Mouse (Mus musculus) embryo, embryonic 11.5 days (tissue): ENCODE measurements around the gene Ntrk2.

ENCODE experiments used
- DNase-seq: peaks from one replicate; pipeline ENCODE4 v3.0.0-alpha.2; 2012; ENCODE audit warnings: low read depth, low spot score

The Ntrk2 gene

DNA sequence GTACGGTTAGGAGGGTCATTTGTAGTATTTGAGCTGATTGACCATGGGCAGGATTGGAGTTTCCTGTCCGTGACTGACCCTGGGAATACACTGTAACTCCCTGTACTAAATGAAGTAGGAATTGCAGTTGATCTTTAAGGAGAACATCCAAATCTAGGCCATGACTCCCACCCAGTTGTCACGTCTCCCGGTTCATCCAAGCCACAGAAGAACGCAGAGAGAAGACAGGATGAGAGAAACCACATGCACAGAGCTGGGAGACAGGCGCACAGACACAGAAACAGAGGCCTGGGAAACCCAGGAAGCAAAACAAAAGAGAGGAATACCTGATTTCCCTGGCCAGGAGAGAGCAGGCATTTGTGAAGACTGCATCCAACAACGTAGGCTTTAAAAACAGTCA is 117.1 kb downstream of the Ntrk2 start:
- no peak for DNase-seq

DNA sequence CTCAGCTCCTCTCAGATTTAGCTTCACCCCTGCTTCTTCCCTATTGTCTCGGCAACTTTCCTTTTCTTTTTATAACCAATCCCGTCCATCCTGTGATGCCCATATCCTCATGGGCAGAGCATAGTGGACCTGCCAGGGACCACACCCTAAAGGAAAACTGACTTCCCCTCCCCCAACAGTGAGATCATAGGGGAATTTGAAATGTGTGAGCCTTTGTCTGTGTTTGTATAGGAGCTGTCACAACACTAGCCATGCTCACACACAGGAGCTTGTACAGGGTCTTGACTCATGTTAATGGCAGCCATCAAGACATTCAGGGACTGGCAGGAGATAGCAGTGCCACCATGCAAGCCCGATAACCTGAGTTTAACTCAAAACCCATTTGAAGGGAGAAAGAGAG is 118.1 kb downstream of the Ntrk2 start:
- no peak for DNase-seq

DNA sequence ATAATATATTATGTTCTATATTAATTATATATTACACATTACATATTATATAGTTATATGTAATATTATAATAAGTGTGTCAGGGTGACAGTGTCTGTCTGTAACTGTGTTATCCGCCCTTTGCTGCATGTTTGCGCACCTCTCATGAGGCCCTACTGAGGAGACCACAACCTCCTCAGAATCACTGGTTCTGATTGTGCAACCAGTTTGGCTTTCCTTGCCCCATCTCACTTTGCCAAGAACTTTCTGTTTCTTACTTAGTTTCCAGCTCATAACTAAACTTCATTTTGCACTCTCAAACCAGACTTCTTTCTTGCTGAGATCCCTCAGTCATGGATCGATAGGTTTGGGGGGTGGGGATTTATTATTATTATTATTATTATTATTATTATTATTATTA is 120.8 kb downstream of the Ntrk2 start:
- DNase-seq, result no peak

DNA sequence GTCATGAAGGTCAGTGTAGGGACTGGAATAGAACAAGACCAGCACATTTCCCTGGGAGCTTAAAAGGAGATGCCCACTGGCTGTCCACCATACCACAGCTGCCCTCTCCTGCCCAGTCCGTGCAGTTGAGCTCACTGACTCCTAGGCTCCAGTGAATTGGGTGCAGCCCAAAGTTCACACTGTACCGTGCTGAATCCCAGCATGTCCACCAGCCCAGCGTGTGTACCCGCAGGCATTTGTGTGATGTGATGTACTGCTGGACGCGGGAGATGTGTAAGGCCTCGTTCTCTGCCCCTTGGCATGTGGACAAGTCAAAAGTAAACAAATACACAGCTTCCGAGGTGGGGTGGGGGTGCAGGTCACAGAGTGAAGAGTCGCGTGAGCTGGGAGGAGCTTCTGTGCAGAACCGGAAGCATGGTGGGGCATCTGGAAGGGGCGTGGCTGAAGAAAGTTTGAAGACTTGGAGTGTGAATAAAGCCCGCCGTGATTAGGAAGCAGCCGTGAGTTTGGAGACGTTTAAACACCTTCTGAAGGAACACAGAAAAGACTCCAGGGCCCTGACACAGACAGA is 121.4 kb downstream of the Ntrk2 start:
- DNase-seq, result no peak

DNA sequence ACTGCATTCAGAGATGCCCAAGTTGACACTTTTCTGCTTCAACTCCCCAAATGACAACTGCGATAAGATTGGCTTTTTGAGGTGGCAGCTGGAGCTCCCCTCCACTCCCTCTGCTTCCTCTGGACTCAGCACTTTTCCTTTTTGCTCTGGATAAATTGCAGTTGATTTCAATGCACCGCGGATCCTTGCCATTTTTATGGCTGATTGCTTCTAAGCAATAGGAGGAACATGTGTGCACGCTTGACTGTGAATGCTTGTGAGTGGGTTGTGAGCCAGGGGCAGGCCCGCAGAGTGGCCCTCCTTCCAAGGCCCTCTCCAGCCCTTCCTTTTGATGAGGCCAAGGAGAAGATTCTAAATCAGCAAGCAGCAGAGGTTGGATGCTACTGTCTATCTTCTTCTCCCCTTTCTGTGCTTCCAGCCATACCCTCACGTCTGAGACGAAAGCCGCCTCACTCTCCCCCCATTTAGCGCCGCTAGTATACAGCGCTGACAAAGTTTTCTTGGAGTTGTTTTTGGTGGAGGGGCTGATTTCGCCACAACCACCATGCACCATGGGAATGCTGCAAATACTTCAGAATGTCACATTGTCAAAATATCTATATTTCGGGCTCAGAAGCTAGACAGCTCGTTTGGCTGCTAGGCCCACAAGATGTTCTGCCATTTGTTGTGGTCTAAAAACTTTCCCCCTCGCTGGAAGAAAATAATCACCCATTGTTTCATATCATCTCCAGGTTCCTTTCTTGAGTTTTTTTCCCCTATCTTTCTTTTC is 122.5 kb downstream of the Ntrk2 start:
- DNase-seq, result no peak

DNA sequence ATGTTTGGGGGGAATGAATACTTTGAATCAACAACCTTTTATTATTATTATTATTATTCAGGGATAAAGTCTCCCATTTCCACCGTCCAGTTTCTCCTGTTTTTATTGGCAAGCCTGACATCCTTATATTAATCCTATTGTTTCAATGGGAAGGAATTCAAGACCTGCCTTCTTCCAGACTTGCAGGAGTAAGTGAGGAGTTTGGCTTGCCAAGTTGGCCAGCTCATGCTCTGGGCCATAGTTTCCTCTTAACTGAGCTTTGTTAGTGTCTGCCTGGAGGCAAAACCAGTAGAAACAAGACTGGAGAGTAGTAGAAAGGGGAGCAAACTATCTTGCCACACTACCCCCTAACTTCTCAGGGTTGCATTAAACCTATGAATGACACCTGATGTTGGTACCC is 123.8 kb downstream of the Ntrk2 start:
- no peak for DNase-seq

DNA sequence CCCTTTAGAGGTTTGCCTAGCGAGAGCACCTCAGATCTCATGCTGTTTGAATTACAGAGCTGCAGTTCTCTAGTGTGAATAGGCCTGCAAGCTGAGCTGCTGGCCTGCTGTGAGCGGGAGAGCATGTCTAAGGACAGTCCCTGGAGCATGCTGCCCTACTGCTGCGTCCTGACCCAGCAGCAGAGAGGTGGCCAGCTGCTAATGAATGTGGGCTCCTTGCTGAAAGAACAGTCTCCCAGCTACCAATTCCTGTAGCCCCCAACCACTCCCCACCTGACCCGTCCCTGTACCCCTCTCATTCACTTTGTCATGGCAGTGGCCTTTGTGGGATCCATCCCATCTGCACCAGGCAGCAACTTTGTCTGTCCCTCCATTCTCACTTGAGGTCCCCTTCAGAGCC is 126.8 kb downstream of the Ntrk2 start:
- no peak for DNase-seq

DNA sequence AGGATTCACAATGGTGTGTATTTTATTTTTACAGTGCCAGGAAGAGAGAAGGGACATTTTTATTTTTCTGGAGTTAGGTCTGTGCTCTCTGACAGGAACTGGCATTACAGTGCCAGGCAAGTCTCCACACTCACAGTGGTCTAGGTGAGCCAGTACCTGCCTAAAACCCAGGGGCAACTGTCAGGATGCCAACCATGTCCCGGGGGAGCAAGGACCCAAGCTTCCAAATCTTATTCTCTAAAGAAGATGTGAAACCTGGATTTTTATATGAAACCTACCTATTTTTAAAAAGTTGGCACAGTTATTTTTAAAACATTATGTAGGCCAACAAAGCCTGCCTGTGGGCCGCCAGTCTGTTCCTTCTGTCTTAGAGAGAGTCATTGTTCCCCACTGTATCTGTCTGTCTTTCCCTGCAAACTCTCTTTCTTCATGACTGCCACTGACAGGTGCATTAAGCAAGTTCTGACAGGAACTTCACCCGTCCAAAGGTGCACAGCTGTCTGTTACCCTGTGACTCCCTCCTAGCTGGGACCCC is 128.3 kb downstream of the Ntrk2 start:
- DNase-seq, result no peak

DNA sequence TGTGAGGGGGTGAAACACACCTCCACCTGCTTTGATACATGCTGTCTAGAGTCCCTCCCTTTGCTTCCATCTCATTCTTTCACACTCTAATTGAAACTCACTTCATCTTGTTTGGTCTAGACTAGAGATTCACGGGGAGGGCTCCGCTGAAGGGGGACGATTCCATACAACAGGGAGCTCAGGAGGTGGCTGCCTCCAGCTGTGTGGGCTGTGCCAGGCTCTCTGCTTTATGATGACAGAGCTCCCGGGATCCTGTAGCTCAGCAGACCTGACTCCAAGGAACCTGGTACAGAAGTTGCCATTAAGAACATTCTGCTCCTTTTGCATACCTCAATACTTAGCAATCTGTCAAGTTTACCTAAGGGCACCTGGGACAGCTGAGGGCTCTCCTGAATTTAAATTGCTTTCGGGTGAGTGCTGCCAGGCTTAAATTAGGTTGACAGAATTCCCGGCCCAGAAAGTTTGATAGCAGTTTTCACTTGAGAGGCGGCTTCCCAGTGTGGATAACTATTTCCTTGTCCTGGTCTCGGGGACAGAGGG is 129.7 kb downstream of the Ntrk2 start:
- no peak for DNase-seq

DNA sequence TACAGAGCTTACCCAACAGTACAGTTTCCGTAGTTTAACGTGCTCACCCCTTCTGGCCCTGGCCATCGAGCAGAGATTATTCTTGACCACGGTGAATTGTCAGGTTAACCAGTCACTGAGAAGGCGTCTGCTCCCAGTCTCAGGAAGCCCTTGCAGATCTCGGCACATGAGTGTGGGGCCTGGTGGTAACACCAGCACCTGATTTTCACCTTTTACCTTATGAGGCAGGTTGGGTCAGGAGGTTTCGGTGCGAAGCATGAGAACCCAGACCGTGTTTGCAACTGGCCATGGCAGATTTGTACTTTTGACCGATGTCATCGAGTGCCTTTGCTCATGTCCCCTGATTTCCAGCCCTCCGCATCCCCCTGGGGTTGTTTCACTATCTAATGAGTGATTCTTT is 131.5 kb downstream of the Ntrk2 start:
- no peak for DNase-seq

DNA sequence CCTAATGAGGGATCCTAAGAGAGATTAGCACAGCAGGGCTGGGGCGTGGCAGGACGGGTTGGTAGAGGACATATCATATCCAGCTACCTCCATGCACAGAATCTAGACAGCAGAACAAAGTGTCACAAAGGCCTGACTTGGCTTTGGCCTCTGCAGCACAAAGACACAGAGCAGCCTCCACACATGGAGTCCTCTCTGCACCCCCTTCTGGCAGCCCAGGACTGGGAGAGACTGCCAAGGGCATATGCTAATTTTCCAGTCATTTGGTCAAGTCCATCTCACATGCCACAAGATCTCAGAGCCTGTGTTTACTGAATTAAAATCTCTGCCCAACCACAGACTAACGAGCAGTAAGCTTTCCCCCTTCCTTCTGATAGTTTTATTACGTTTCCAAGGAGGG is 132.1 kb downstream of the Ntrk2 start:
- DNase-seq, result no peak

DNA sequence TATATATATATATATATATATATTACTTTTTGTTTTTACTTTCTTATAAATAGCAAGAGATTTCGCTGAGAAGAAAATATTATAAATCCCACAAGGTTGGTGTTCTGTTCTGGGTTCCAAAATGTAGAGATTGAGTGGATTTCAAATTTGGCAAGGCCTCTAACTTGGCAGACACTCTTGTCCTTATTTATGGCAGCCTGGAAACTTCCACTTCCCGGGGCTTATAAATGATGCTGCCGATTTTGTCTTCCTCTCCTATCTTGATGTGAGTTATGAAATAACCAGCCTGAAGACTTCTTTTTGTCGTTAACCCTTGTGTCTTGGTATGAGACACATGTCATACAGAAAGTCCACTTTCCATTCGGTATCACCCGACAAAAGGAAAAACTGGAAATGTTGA is 133.8 kb downstream of the Ntrk2 start:
- DNase-seq, result no peak

DNA sequence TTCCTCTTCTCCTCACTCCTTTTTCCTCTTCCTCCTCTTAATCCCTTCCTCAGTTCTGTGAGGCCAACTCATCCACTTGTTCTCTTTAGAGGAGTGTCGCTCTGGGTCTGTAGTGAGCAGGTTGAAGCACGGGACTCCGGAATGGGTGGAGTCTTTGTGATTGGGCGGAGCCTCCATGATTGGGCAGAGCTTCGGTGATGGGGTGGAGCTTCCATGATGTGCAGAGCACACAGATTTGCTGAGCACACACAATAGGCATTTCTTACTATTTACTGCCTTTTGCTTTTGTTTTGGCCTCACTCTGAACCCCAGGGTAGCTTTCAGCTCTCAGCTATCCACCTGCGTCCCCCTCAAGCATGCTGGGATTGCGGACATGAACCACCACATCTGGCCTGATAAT is 134.4 kb downstream of the Ntrk2 start:
- DNase-seq, result no peak

DNA sequence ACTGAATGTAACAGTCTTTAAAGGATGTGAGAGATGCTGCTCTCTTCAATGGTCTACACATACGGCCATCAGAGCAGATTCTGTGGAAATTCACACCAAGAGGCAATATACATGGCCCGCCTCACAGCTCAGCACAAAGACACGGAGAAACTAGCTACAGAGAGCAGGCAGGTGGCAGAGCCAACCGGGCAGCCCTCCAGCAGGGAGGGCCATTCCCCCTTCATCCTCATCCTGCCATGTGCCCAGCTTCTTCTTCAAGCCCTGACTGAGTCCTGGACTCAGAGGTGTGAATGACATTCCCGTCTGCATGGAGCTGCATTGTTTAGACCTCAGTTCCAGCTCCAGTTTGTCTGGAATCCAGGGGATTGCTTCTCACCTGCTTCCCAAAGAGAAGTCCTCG is 139.4 kb downstream of the Ntrk2 start:
- no peak for DNase-seq

DNA sequence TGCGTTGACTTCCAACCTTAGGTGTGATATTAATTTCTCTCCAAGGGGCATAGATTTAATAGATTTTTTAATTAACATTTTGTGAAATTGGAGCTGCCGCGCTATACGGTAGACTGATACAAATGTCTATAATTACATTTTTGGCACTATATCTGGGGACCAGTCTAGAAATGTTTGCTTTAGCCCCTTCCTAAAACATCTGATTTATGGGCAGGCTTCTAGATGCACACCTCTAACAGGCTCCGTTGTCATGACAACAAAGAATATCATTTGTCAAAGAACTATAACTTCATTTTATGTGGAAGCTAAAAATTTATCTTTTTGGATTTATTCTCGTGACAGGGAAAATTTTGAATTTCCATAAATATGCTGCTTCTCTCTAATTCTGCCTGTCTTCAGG is 140.2 kb downstream of the Ntrk2 start:
- DNase-seq, result no peak

DNA sequence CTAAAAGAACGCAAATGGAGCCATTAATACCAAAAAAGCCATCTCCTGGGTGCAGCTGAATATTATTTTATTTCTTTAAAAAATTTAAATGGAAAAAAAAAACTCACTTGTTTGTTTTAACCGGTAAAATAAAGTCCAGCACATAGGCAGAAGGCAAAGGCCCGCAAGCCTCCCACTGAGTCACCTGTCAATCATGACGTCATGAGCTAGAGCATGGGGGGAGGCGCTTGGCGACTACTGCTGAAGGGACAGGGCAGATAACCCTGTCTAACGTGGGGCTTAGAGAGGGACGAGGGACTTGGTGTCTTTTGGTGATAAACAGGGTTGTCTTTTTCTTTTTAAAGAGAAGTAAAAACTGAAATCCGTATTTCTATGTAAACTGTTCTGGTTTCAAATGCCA is 140.7 kb downstream of the Ntrk2 start:
- DNase-seq, result no peak

DNA sequence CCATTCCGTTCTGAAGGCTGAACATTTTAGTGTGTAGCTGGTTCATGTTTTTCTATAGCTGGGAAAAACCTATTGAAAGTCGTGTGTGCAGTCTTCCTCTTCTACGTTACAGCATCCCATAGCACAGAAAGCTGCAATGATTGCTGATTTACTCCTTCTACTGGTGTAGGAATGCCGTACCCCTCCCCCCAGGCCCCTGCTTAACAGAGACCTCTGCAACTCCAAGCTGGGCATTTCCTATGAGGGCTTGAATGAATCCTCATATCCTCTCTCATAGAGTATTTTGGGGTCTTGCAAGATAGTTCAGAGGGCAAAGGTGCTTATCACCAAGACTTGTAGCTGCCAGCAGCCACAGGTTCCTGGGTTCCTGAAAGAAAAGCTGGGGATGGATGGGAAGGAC is 148.0 kb downstream of the Ntrk2 start:
- DNase-seq, result no peak

DNA sequence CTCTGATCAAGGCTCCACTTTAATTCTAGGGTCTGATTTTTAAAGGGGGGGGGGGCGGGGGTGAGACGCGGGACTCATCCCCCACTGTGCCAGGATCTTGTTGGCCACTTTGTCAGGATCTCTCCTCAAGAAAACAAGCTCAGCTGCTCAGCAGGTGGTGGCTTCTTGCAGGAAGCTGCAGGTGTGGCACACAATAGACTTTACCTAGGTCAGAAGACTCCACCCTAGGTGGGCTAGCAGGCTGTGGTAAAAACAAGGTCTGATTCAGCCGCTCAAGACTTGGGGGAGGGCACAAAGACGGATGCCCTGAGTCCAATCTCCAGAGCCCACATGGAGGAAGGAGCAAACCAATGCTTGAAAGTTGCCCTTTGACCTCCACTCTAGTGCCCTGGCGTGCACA is 148.4 kb downstream of the Ntrk2 start:
- no peak for DNase-seq

DNA sequence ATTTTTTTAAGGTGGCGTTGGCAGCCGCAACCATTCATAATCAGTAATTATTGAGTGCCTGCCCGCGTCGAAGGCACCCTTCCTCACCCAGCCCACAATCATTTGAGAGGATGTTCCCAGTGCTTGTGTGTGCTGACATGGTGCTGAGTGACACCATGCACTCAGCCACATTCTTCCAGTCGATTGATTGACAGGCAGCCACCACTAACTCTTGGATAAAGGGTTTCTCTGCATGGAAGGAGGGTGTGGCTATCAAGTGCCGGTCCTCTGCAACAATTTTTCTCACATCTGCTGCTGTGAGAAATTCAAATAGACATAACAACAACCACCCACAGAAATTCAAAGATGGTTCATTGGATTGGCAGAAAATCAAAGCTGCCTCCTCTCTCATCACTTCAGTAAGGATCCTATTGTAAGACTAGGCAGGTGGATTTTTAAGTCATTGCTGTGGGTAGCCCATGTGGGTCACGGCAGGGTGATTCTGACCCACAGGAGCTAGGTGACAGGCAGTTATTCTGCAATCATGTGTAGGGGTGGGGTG is 148.9 kb downstream of the Ntrk2 start:
- DNase-seq, result no peak

DNA sequence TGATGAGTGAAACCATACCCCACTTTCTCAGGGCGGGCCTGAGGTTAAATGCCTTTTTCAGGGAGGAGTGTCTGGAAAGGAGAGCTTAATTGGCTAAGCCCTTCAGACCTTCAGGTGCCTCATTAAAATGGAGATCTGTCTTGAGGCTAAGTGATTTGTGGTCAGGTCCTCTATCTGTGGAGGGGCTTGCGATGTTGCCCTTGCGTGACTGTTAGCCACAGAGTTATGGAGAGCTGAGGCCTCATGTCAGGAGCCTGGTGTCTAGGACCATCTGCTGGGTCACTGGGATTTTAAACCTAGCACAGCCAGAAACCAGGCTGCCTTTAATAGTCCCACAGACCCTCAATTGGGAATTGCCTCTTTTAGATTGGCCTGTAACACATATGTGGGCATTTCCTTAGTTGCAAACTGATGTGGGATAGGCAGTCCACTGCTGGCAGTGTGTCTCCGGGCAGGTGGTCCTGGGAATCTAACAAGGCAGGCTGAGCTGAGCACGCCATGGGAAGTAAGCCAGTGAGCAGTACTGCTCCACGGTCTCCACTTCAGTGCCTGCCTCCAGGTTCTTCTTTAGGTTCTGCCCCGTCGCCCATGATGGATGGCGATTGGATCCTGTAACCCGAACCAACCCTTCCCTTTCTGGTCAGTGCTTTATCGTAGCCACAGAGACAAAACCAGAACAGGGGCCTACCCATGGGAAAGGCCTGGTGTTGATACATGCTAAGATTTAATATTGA is 152.0 kb downstream of the Ntrk2 start:
- DNase-seq, result no peak

DNA sequence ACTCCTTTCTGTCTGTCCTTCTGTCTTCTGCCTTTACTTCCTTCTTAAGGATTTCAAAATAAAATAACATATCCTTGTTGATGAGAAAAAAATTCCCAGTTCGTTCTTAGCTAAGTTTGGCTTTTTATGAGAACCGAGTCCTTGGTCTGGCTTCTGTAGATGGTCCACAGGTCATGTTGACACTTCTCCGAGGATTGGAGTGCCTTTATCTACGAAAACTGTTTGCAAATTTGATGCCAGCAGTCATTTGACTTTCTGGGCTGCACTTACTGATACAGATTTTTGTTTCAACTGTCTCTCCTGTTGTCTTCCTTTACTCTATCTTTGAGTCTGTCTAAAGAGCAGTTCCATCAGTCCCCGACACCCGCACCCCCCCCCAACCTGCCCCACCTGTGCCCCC is 154.0 kb downstream of the Ntrk2 start:
- no peak for DNase-seq

DNA sequence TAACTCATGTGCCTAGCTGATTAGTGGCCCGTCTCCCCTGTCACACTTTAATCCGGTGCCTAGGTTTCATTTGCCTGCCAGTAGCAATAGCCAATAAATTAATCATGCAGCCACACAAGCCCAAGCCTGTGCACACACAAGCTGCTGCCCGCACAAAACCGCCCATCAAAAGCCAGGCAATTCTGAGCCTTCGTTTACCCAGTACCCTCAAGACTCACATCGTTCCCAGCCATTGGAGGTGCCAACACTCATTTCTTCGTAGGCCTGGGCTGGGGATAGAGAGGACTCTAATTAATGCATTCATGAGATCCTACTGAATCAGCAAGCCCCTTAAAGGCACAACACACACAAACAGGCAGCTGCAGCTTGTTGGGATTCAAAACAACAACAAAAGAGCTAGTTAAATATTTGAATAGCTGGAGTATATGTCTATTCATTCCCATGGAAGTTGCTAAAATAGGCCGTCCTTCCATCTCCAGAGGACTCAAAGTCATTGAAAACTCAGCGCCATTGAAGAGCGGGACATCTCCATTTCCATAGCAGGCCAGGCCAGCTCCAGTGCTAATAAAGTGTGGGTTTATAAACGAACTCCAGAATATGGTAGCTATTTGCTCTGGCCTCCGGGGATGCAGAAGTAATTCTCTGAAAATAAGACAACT is 158.5 kb downstream of the Ntrk2 start:
- no peak for DNase-seq
